Mouse (Mus musculus) midbrain, embryonic 16.5 days (tissue): ENCODE measurements at regions not wholly inside any gene's neighbourhood (a gene's known extent, or its start where the extent isn't known, plus 50 kb on each side); places are given as distances from the start of the nearest gene placed in this dataset.

ENCODE experiments used
- ATAC-seq: fragments of 200-750 bp; cut with Nextera tagmentation; 2 replicates; pipeline ENCODE4 v1.8.0; 2017; ENCODE audit warnings: moderate TSS enrichment
- H3K27ac ChIP-seq: fragments of 300-500 bp; sonication (generic); 2 replicates; pipeline ENCODE4 v1.5.1; 2014; ENCODE audit warnings: mild to moderate bottlenecking, low read length, mixed read lengths
- H3K27me3 ChIP-seq: fragments of 300-500 bp; sonication (generic); 2 replicates; pipeline ENCODE4 v1.6.1; 2014; ENCODE audit warnings: low read depth, low read length, mixed read lengths; ENCODE audit not compliant: control insufficient read depth, insufficient read depth
- H3K36me3 ChIP-seq: fragments of 300-500 bp; sonication (generic); 2 replicates; pipeline ENCODE4 v1.6.1; 2014; ENCODE audit warnings: mild to moderate bottlenecking, low read length, moderate library complexity, mixed read lengths; ENCODE audit not compliant: control insufficient read depth, insufficient read depth
- H3K4me1 ChIP-seq: fragments of 300-500 bp; sonication (generic); 2 replicates; pipeline ENCODE4 v1.6.1; 2014; ENCODE audit warnings: mild to moderate bottlenecking, low read length, mixed read lengths; ENCODE audit not compliant: control insufficient read depth, insufficient read depth
- H3K4me2 ChIP-seq: fragments of 300-500 bp; sonication (generic); 2 replicates; pipeline ENCODE4 v1.6.1; 2014; ENCODE audit warnings: mild to moderate bottlenecking, low read length, mixed read lengths
- H3K4me3 ChIP-seq: fragments of 300-500 bp; sonication (generic); 2 replicates; pipeline ENCODE4 v1.5.1; 2014; ENCODE audit warnings: low read depth, mild to moderate bottlenecking, low read length, moderate library complexity, mixed read lengths
- H3K9ac ChIP-seq: fragments of 300-500 bp; sonication (generic); 2 replicates; pipeline ENCODE4 v1.6.1; 2014; ENCODE audit warnings: low read depth, low read length, mixed read lengths
- H3K9me3 ChIP-seq: fragments of 300-500 bp; sonication (generic); replicated peaks from 2 replicates; pipeline ENCODE4 v1.6.1; 2014; ENCODE audit warnings: mild to moderate bottlenecking, low read length, mixed read lengths; ENCODE audit not compliant: control insufficient read depth, poor library complexity, severe bottlenecking
- WGBS: fragments of 180-500 bp; shearing (Covaris S2); extraction: QIAGEN DNeasy Blood & Tissue Kit; methylation state at CpG from one replicate; pipeline ENCODE4 v1.1.7; 2014; 5-methylcytosine and 5-hydroxymethylcytosine counted together

DNA sequence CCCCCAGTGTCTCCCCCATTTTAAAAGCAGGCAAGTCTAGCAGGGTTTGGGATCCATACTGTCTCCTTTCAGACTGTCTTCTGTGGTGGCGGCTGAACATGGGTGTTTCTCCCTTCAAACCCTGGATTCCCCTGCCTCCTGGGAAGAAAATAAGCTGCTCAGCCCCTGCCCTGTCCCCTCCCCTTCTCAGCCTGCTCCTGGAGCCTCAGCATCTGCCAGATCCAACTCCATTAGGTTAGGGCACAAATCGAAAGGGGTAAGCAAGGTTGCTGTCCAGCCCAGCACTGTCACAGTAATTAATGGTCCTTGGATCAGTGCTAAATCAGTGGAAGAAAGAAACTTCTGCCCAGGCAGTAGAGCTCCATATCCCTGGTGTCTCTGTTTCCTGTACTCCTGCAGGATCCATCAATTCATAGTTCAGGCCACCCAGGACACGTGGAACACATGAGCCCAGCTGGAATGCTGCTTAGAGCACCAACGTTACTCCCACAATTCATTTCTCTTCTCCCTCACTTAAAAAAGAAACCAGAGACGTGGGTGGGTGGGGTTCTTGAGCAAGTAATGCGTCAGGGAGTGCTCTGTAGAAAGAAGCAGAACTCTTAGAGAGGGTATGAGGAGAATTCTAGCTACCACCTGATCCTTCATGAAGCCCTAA is 93.0 kb upstream of the Adpgk start:
- H3K4me3 ChIP-seq: no peak overlapping the region
- 71% methylated on average over 6 of the region's 6 CpGs for WGBS
- 0 out of 2 replicates have a peak, but pooled peaks cover 3% of the 10 kb centered on the region for H3K4me1 ChIP-seq
- no peak overlapping the region for H3K4me2 ChIP-seq
- no peak overlapping the region for H3K27ac ChIP-seq
- ATAC-seq: no peak
- H3K9me3 ChIP-seq: no peaks in the 10 kb centered on the region
- H3K36me3 ChIP-seq: no peaks in the 10 kb centered on the region
- no peak overlapping the region for H3K9ac ChIP-seq
- H3K27me3 ChIP-seq: no peaks in the 10 kb centered on the region

GRCm38 (mm10) chr9:59197506-59197905 is 93.9 kb upstream of the Adpgk start:
- H3K4me3 ChIP-seq: no peak overlapping the region
- no peaks in the 10 kb centered on the region for H3K4me1 ChIP-seq
- H3K36me3 ChIP-seq: no peaks in the 10 kb centered on the region
- ATAC-seq: no peak
- no peak overlapping the region for H3K9ac ChIP-seq
- H3K4me2 ChIP-seq: no peak overlapping the region
- 85% methylated on average over 12 of the region's 12 CpGs for WGBS
- H3K27ac ChIP-seq: no peak overlapping the region
- H3K27me3 ChIP-seq: no peaks in the 10 kb centered on the region
- no peaks in the 10 kb centered on the region for H3K9me3 ChIP-seq

DNA sequence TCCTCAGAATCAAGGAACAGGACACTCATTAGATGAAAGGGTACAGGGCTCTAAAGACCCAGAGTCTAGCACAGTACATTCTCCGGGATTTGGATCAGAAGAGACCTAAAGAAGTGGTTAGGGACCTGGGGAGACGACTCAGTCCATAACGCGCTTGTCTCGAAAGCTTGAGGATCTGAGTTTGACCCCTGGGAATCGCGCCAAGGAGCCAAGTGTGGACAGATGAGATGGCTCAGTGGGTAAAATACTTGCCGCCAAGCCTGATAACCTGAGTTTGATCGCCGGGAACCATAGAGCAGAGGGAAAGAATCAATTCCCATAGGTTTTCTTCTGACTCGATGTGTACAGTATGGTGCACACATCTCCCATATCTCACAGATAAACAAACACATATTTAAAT is 97.4 kb upstream of the Adpgk start:
- no peaks in the 10 kb centered on the region for H3K4me1 ChIP-seq
- ATAC-seq: no peak
- H3K9me3 ChIP-seq: no peaks in the 10 kb centered on the region
- H3K36me3 ChIP-seq: no peaks in the 10 kb centered on the region
- H3K4me2 ChIP-seq: no peak overlapping the region
- H3K27ac ChIP-seq: no peak overlapping the region
- no peak overlapping the region for H3K9ac ChIP-seq
- 89% methylated on average over 11 of the region's 11 CpGs for WGBS
- H3K27me3 ChIP-seq: no peaks in the 10 kb centered on the region
- no peak overlapping the region for H3K4me3 ChIP-seq

- H3K9ac ChIP-seq: no peak overlapping the region
- no peaks in the 10 kb centered on the region for H3K27me3 ChIP-seq
- ATAC-seq: no peak
- no peak overlapping the region for H3K27ac ChIP-seq
- H3K9me3 ChIP-seq: no peaks in the 10 kb centered on the region
- 61% methylated on average over 9 of the region's 9 CpGs for WGBS
- no peak overlapping the region for H3K4me2 ChIP-seq
- H3K4me3 ChIP-seq: no peak overlapping the region
- H3K4me1 ChIP-seq: no peaks in the 10 kb centered on the region
- H3K36me3 ChIP-seq: no peaks in the 10 kb centered on the region
These were observed 102.2 kb upstream of the Adpgk start for GRCm38 (mm10) chr9:59189141-59189540.

DNA sequence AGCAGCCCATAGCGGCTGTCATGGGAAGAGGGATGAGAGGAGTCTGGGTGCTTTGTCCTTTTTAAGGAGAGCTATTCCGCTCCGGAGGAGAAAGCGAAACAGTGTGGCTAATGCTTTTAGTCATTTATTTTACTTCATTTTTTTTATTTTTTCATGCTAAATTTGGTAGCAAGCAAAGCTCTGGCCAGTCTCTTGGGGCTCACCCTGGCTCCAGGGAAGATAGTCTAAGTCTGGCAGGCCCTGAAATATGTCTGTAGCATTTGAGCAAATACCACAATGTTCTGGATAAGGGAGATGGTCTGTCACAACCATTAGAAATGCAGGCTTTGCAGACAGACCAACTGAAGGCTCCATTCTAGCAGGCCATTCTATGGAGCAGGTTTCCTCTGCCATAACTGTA is 102.9 kb upstream of the Adpgk start:
- ATAC-seq: no peak
- no peak overlapping the region for H3K9ac ChIP-seq
- no peak overlapping the region for H3K4me3 ChIP-seq
- H3K27me3 ChIP-seq: no peaks in the 10 kb centered on the region
- no peak overlapping the region for H3K27ac ChIP-seq
- 69% methylated on average over 4 of the region's 4 CpGs for WGBS
- no peak overlapping the region for H3K4me2 ChIP-seq
- no peaks in the 10 kb centered on the region for H3K9me3 ChIP-seq
- no peaks in the 10 kb centered on the region for H3K4me1 ChIP-seq
- no peaks in the 10 kb centered on the region for H3K36me3 ChIP-seq

DNA sequence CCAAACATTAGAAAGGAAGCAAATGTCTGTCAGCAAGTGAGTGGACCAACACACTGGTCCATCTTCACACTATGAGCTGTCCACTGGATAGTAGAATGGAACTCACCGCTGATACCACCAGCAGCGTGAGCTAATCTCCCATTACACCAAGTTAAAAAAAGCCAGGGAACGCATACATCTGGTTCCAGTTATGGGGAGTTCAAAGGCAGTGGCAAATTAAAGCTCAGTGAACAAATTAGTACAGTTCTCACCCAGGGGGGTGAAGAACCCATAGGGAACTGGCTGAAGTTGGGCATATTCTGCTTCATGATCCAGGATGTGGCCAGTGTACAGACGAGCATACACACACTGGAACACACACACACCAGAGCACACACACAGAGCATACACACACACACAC is 105.0 kb upstream of the Adpgk start:
- no peak overlapping the region for H3K4me2 ChIP-seq
- H3K27me3 ChIP-seq: no peaks in the 10 kb centered on the region
- H3K4me3 ChIP-seq: no peak overlapping the region
- ATAC-seq: no peak
- H3K9me3 ChIP-seq: no peaks in the 10 kb centered on the region
- H3K9ac ChIP-seq: no peak overlapping the region
- no peaks in the 10 kb centered on the region for H3K4me1 ChIP-seq
- no peak overlapping the region for H3K27ac ChIP-seq
- WGBS: 62% methylated on average over 4 of the region's 4 CpGs
- no peaks in the 10 kb centered on the region for H3K36me3 ChIP-seq

DNA sequence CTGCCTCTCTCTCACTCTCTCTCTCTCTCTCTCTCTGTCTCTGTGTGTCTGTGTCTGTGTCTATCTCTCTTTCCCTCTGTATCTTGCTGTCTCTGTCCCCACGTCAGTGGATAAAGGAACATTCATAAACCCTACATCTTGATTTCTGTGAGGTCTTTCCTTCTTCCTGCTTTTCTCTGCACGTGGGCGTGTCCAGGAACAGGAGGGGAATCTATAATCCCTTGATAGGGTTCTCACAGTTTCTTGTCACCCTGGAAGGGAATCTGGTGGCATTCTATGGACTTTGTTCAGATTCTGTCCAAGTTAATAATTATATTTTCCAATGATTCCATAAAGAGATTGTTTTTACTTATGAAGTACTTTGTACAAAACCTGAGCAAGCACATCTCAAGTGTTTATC is 107.3 kb upstream of the Adpgk start:
- H3K27me3 ChIP-seq: no peaks in the 10 kb centered on the region
- 72% methylated on average over 3 of the region's 3 CpGs for WGBS
- no peak overlapping the region for H3K4me2 ChIP-seq
- H3K9me3 ChIP-seq: no peaks in the 10 kb centered on the region
- no peak overlapping the region for H3K4me3 ChIP-seq
- ATAC-seq: no peak
- no peak overlapping the region for H3K9ac ChIP-seq
- no peak overlapping the region for H3K27ac ChIP-seq
- no peaks in the 10 kb centered on the region for H3K4me1 ChIP-seq
- H3K36me3 ChIP-seq: no peaks in the 10 kb centered on the region

- no peak overlapping the region for H3K27ac ChIP-seq
- no peaks in the 10 kb centered on the region for H3K36me3 ChIP-seq
- no peaks in the 10 kb centered on the region for H3K9me3 ChIP-seq
- H3K4me2 ChIP-seq: no peak overlapping the region
- 85% methylated on average over 6 of the region's 6 CpGs for WGBS
- H3K27me3 ChIP-seq: no peaks in the 10 kb centered on the region
- H3K4me3 ChIP-seq: no peak overlapping the region
- H3K9ac ChIP-seq: no peak overlapping the region
- no peaks in the 10 kb centered on the region for H3K4me1 ChIP-seq
- no peak for ATAC-seq
These were observed 108.5 kb upstream of the Adpgk start for GRCm38 (mm10) chr9:59182906-59183305.

DNA sequence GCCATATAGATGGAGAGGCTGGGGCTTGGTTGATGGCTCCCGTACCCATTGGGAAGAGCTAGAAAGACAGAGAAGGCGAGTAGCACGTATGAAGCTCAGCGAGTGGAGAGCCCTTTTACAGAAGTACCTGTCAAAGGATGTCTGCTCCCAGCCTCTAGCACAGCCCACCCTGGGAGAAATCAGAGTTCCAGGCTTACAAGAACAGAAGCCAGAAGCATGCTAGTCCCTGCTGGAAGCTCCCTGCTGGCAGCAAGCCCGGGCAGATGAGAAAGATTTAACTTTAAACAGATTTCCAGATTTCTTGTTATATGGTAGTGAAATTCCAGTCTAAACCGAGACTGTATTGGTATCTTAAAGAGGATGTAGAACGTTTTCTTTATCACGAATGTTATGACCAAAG is 108.9 kb upstream of the Adpgk start:
- H3K36me3 ChIP-seq: no peaks in the 10 kb centered on the region
- no peak overlapping the region for H3K27ac ChIP-seq
- 79% methylated on average over 8 of the region's 8 CpGs for WGBS
- H3K27me3 ChIP-seq: no peaks in the 10 kb centered on the region
- H3K9me3 ChIP-seq: no peaks in the 10 kb centered on the region
- no peak overlapping the region for H3K9ac ChIP-seq
- H3K4me2 ChIP-seq: no peak overlapping the region
- no peaks in the 10 kb centered on the region for H3K4me1 ChIP-seq
- H3K4me3 ChIP-seq: no peak overlapping the region
- ATAC-seq: no peak
